In genomic region chr1:43338096-43338915, GRCm38 (mm10) we compare ENCODE assay signal across 11 mouse cellular contexts.
DNase-seq lines count a peak whose midpoint lies in the region; ATAC-seq and TF ChIP-seq lines count a peak whose summit lies in the region.
"Had no signal": no experiment of that assay in that cellular context is flagged by ENCODE, and none has a peak within 500 bp of the region (broad histone marks: within the 10 kb centered on the region; RNA-seq: fewer than 3 reads in every experiment).

No protein-coding gene starts in this region.

- H3K4me2 ChIP-seq in lung, embryonic 14.5 days: no peak overlapping the region
- no peak overlapping the region for H3K4me2 ChIP-seq in heart, embryonic 15.5 days

- peak; percentile 12; the same call in 1 of the 2 replicates for ATAC-seq in lung, embryonic 14.5 days (ENCODE audit: insufficient read depth)
- ATAC-seq in heart, embryonic 15.5 days (replicated peaks; ENCODE audit: insufficient number of reproducible peaks, insufficient read depth, low FRiP score, low read depth): no peak
- ATAC-seq: forebrain, postnatal 0 days had no signal

- no peaks in the 10 kb centered on the region for H3K79me2 ChIP-seq in heart, adult 2 months (replicated peaks; ENCODE audit: control insufficient read depth, insufficient read depth, low read length)

- H3K27ac ChIP-seq in heart, adult 2 months: peak overlapping the region; percentile 69
- H3K27ac ChIP-seq in lung, embryonic 14.5 days (ENCODE audit: low read depth): peak overlapping the region; percentile 58
- H3K27ac ChIP-seq in heart, embryonic 15.5 days: peak overlapping the region; percentile 43

- 40% methylated on average over 6 of the region's 6 CpGs for WGBS in heart, adult 2 months
- WGBS in lung, embryonic 14.5 days: 48% methylated on average over 6 of the region's 6 CpGs
- 56% methylated on average over 6 of the region's 6 CpGs for WGBS in heart, embryonic 15.5 days

- intact Hi-C loops in heart, adult 2 months (cut with DNase I): loop anchor here (2.0 to 5.0 kb wide), 3 partner anchors 24 to 109 kb away; no protein-coding TSS in a partner anchor
- intact Hi-C loops in heart, postnatal 36 days (cut with DNase I): loop anchor here (2.0 to 5.0 kb wide), 2 partner anchors 74 to 106 kb away; partner anchors contain the start of gene Nck2

- H3K4me3 ChIP-seq in heart, adult 2 months: no peak overlapping the region
- H3K4me3 ChIP-seq in lung, embryonic 14.5 days (ENCODE audit: low read depth, low read length): no peak overlapping the region
- H3K4me3 ChIP-seq in heart, embryonic 15.5 days: no peak overlapping the region

- TF ChIP-seq POLR2A in heart, adult 2 months (IDR thresholded peaks at IDR 0.05; ENCODE audit: insufficient read depth, low read depth, low read length): no peak

- DNase-seq in heart, adult 2 months: peak in 1 of 2 experiments; percentile 21
- DNase-seq in heart, postnatal 36 days: no peak
- peak; percentile 73 for DNase-seq in lung, embryonic 14.5 days
- DNase-seq in lung, postnatal 36 days: no peak
- peak; percentile 21 for DNase-seq in skeletal muscle tissue, adult 2 months (ENCODE audit: low read depth, low spot score)
- no peak for DNase-seq in thymus, postnatal 25 days
- DNase-seq in embryo, embryonic 9.5 days (ENCODE audit: extremely low spot score): no peak
- DNase-seq: B cell, adult 2 months; forebrain, postnatal 0 days; thymus, adult 18-20 months had no signal

- H3K4me1 ChIP-seq in heart, adult 2 months (ENCODE audit: control insufficient read depth, insufficient read depth, low read length): peaks cover 14% of the 10 kb centered on the region
- H3K4me1 ChIP-seq in lung, embryonic 14.5 days (ENCODE audit: insufficient read depth): peaks cover 7% of the 10 kb centered on the region
- peaks cover 18% of the 10 kb centered on the region for H3K4me1 ChIP-seq in heart, embryonic 15.5 days (replicated peaks)

- peaks cover 9% of the 10 kb centered on the region for H3K36me3 ChIP-seq in heart, adult 2 months (ENCODE audit: control insufficient read depth, insufficient read depth, low read length)
- no peaks in the 10 kb centered on the region for H3K36me3 ChIP-seq in lung, embryonic 14.5 days (ENCODE audit: insufficient read depth)
- H3K36me3 ChIP-seq in heart, embryonic 15.5 days: no peaks in the 10 kb centered on the region

- H3K27me3 ChIP-seq in heart, adult 2 months (ENCODE audit: control insufficient read depth, insufficient read depth, low read length): no peaks in the 10 kb centered on the region
- H3K27me3 ChIP-seq in lung, embryonic 14.5 days (ENCODE audit: insufficient read depth, low read length): no peaks in the 10 kb centered on the region
- no peaks in the 10 kb centered on the region for H3K27me3 ChIP-seq in heart, embryonic 15.5 days

- peaks cover 8% of the 10 kb centered on the region; the same call in 1 of the 2 replicates for H3K9me3 ChIP-seq in lung, embryonic 14.5 days (ENCODE audit: low read depth, low read length)
- H3K9me3 ChIP-seq in heart, embryonic 15.5 days (replicated peaks): 0 out of 2 replicates have a peak, but pooled peaks cover 8% of the 10 kb centered on the region

- H3K9ac ChIP-seq in heart, adult 2 months (ENCODE audit: low read depth, low read length): no peak overlapping the region
- H3K9ac ChIP-seq in lung, embryonic 14.5 days: no peak overlapping the region
- no peak overlapping the region for H3K9ac ChIP-seq in heart, embryonic 15.5 days
- H3K9ac ChIP-seq: forebrain, postnatal 0 days had no signal

- TF ChIP-seq EP300 in heart, adult 2 months (IDR thresholded peaks at IDR 0.05; ENCODE audit: insufficient read depth, low read depth, low read length): no peak

- TF ChIP-seq CTCF in heart, adult 2 months (IDR thresholded peaks at IDR 0.05): no peak
- TF ChIP-seq CTCF in lung, embryonic 14.5 days (IDR thresholded peaks at IDR 0.05; ENCODE audit: low read depth): no peak

Comparison
In these comparisons a context has a peak if more than half of its experiments do, and no peak if none do; other contexts are left out.
1. DNase-seq: peak in lung, embryonic 14.5 days (single experiment) and skeletal muscle tissue, adult 2 months (single experiment); none in heart, postnatal 36 days (0 of 2), lung, postnatal 36 days (single experiment), thymus, postnatal 25 days (single experiment) and embryo, embryonic 9.5 days (single experiment).
2. Peak in every context shown above with its lines, with median percentiles within 50 percentile points of each other: H3K27ac ChIP-seq.